Mouse (Mus musculus): Measurements from ENCODE around the gene Cyp1a2.
"Not testable (repeated sequence)": the region's sequence is repeated elsewhere in the genome, so short reads cannot be mapped to it uniquely, and the experiment has no call there.

Gene Cyp1a2

GRCm38 (mm10) chr9:57683520-57683919 lies at the start of gene Cyp1a2:
Gene Cyp1a2, minus strand, starts transcription at chr9:57683703.
- in situ Hi-C loops (cut with MboI): no loop called here

DNA sequence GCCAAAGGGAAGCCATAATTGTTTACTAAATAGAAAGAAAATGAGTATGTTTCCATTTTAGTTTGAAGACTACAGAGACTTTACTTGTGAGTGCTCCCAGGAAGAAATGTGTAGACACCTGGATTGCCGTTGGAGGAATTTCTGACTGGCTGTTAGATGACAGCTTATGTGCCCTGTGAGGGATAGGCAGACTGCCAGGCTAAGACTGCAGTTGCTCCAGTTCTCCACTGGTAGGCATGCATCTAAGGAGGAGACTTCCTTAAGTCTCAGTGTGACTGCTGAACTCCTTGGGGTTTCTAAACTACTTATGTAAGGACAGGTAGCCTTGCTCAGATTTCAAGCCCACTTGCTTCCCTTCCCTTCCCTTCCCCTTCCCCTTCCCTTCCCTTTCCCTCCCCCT lies 44.8 kb upstream of the Cyp1a2 start:
- in situ Hi-C loops (cut with MboI): no loop called here

- in situ Hi-C loops (cut with MboI): no loop called here
Measured at GRCm38 (mm10) chr9:57724701-57725100, 41.2 kb upstream of the Cyp1a2 start.

DNA sequence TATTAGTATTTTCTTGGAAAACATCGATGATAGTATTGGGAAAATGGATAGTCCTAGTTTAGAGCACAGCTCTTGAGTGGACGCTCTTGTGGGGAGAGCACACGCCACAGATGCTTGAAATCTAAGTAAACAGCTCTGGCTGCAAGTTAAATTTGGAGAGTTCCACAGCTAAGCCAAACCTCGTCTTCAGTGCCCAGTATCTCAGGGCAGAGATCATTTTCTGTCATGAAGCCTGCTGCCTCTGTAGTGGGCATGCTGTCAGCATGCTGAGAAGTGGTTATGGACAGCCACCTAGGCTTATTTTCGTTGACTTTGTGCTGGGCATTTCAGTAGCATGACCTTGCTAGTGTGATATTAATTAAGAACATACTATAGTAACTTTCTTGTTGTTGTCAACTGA lies 40.3 kb upstream of the Cyp1a2 start:
- in situ Hi-C loops (cut with MboI): no loop called here

- in situ Hi-C loops (cut with MboI): no loop called here
Measured at GRCm38 (mm10) chr9:57723315-57723715, 39.8 kb upstream of the Cyp1a2 start.

DNA sequence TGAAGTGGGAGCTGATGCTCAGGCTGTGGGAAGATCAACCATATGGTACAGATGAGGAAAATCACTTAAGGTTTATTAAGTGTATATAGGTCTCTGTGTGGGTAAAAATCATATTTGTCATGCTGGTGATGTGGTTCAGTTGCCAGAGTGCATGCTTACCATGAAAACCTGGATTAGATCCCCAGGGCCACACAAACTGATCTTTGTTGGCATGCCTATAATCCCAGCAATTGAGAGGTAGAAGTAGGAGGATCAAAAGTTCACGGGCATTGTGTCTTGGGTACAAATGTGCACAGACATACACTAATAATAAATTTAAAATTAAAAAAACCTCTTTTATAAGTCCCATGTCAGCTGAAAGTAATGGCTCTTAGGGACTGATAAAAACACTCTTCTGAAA lies 38.9 kb upstream of the Cyp1a2 start:
- in situ Hi-C loops (cut with MboI): no loop called here

DNA sequence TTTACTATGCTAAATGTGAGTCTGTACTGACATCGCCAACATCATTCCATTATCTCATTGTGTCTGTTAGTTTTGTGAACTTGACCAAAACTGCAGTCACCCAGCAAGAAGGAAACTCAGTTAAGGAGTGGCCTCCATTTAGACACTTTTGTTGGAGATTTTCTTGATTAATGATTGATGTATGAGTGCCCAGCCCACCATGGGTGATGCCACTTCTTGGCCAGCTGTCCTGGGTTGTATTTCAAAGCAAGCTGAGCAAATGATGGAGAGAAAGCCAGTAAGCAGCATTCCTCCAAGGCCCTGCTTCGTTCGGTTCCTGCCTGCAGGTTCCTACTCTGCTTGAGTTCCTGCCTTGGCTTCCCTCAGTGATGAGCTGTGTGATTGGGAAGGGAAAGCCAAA lies 37.2 kb upstream of the Cyp1a2 start:
- in situ Hi-C loops (cut with MboI): no loop called here

- in situ Hi-C loops (cut with MboI): no loop called here
Measured at GRCm38 (mm10) chr9:57718408-57718807, 34.9 kb upstream of the Cyp1a2 start.

DNA sequence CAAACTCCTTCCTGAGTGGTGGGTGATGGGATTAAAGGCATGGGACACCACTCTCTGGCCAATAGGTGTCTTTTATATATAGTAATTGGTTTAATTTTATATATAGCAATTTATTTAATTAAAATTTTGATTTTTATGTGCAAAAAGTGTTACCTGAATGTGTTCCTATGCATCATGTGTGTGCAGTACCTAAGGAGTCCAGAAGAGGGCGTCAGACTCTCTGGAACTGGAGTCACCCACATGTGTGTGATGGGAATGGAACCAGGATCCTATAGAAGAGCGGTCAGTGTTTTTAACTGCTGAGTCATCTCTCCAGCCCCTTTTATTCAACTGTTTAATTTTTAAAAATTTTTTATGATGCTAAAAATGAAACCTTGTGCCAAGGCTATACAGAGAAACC lies 28.7 kb upstream of the Cyp1a2 start:
- in situ Hi-C loops (cut with MboI): no loop called here

DNA sequence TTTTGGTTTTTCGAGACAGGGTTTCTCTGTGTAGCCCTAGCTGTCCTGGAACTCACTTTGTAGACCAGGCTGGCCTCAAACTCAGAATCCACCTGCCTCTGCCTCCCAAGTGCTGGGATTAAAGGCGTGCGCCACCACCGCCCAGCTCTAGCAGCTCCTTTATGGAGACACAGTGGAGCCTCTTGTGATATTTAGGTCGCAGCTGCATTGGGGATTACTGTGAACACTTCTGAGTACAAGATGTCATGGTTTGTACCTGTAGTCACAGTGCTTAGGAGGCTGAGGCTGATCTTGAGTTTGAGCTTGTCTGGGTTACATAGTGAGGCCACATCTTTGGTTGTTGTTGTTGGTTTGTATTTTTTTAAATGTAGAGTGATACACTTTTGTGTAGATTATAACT lies 26.7 kb upstream of the Cyp1a2 start:
- in situ Hi-C loops (cut with MboI): not testable (repeated sequence)

DNA sequence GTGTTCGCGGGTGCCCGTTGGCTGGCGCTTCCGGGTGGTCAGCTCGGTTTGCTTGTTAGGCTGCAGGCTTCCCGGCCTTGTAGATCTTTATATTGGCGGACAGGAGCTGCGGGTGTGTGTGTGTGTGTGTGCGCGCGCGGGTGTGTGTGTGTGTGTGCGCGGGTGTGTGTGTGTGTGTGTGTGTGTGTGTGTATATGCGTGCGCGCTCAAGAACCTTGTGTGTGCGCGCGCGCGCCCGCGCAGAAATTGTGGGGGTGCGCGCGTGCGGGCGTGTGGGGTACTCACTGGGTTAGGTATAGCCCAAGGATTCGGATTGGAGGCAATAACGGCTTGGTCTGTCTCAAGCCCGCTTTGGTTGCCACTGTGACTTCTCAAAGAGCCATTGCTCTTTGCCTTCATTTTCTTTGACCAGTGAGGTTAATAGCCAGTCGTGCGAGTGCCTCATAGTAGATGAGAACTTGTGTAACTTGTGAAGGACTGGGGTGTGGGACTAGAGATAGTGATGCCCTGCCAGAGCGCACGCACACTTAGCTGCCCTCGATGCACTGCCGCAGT lies 25.3 kb upstream of the Cyp1a2 start:
- in situ Hi-C loops (cut with MboI): no loop called here

GRCm38 (mm10) chr9:57708068-57708719 lies 24.7 kb upstream of the Cyp1a2 start, which contains the start of gene Edc3:
Gene Edc3, plus strand, starts transcription at chr9:57708540.
- in situ Hi-C loops (cut with MboI): no loop called here

- in situ Hi-C loops (cut with MboI): no loop called here
Measured at GRCm38 (mm10) chr9:57706496-57706895, 23.0 kb upstream of the Cyp1a2 start.

DNA sequence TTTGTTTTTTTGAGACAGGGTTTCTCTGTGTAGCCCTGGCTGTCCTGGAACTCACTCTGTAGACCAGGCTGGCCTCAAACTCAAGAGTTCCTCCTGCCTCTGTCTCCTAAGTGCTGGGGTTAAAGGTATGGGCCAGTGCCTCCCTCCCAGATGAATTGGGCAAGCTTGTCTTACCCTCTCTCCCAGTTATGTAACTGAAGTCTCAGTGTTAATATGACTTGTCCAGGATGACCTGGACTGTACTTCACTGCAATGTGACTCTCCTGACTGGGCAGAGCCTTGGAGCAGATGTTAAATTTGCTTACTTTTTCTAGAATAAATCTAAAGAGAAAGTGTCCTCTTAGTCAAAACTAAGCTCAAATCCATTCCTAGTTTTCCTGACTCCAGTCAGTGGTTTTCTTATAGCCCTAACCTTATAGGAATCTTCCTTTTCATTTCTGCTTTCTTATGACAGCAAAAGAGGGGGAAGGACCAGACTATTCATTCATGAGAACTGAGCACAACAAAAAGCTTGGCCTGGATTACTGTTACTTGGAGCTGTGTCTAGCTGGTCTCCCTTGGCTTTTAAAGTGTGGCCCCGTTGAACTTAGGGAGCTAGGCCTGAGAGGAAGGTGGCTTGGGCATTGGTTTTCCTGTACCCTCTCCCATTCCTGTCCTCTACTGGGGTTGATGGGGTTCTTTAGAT lies 15.1 kb upstream of the Cyp1a2 start:
- in situ Hi-C loops (cut with MboI): no loop called here

DNA sequence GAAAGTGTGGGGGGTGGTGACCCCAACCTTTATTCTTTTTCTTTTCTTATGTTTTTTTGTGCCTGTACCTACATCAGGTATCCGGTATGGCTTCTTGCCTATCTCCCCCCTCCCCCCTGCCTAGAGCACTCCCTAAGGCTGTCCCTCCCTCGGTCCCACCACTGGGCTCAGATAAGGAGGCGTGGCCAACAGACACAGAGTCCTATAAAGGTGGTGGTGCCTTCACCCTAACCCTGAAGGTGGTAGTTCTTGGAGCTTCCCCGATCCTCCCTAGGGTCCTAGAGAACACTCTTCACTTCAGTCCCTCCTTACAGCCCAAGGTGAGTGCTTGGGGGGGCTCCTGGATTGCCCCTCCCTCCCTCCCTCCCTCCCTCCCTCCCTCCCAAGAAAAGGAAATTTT lies 13.9 kb upstream of the Cyp1a2 start:
- in situ Hi-C loops (cut with MboI): no loop called here

GRCm38 (mm10) chr9:57696380-57697285 lies 13.1 kb upstream of the Cyp1a2 start:
- in situ Hi-C loops (cut with MboI): no loop called here

DNA sequence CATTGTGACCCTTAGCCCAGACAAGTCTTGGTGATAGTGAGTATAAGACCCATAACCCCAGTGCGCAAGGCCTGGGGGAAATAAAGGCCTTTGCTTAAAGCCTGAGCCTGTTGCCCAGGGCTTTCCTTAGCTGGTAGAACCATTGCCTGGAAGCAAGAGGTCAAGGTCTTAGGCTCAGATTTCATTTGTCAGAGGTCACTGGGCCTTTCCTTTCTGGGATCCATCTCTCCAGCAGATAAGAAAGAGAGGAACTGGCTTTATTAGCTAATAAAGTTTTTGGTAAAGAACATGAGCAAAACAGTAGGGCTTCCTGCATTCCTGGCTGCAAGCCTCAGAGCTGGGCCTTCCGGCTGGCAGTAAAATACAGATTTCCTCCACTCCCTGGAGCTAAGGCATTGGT lies 10.6 kb upstream of the Cyp1a2 start:
- in situ Hi-C loops (cut with MboI): no loop called here

DNA sequence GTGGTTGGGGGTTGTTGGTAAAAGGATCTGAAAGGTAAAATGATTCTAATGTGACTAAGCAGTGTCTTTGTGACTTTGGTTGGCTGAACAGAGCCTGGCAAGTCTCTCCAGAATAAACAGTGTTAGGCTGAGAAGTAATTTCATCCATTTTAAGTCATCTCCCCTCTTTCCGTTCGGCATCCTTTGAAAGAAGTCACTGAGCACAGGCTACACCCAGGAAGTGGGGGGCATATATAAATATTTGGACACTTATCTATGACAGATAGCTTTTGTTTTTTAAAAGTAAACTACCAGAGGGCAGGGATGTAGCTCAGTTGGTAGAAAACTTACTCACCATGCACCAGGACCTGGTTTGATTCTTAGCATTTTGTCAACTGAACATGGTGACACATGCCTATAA lies 5.1 kb upstream of the Cyp1a2 start:
- in situ Hi-C loops (cut with MboI): no loop called here

GRCm38 (mm10) chr9:57688158-57688557 lies 4.7 kb upstream of the Cyp1a2 start:
- in situ Hi-C loops (cut with MboI): no loop called here

DNA sequence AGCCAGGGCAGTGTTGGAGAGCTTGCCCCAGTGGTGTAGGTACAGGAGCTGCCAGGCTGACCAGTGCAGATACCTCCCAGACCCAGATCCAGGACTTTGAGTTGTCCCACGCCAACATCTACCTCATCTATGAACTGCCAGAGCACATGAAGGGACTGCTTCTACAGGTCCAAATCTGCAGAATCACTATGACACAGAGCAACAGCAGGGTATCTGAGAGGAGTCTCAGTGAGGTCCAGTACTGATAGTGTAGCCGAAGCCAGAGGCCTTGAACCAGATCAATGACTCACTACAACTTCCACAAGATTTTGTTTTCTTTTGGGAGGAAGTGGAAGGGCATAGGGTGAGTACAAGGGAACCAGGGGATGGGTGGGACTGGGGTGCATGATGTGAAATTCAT lies 4.2 kb upstream of the Cyp1a2 start, which contains the start of gene Cyp1a1:
TSS of gene Cyp1a1 (plus strand) at position 178 of the 400 bp plus-strand sequence.
- in situ Hi-C loops (cut with MboI): no loop called here

DNA sequence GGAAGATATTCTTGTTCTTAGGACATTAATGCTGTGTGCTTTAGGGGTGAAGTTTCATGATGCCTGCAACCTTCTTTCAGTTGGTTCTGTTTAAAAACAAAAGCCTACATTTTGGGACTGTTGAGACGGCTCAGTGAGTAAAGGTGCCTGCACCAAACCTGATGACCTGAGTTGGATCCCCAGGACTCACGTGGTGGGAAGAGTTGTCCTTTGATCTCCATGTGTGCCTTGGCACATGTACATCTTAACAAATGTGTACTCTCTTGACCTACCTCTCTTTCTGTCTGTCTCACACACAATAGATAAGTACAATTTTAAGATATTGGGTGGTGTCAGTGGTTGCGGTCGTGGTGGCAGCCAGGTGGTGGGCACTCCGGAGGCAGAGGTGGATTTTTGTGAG lies 2.5 kb upstream of the Cyp1a2 start:
- in situ Hi-C loops (cut with MboI): no loop called here

DNA sequence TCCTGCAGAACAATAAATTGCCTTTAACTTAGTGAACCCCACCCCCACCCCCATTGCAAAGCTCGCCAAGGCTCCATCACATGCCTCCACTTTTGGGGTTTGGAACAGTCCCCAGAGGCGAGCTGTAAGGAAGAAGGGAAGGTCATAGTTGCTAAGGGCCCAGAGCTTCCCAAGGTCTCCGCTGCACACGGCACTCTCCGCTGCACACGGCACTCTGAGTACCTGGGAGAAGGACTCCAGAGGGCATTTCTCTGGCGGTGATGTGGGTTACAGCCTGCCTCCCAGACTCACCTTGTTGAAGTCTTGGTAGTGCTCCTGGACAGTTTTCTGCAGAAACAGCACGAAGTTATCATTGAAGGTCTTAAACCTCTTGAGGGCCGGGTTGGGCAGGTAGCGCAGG lies 2.1 kb downstream of the Cyp1a2 start:
- in situ Hi-C loops (cut with MboI): no loop called here

Measured in mature B cell (primary cell).